Comparison of ENCODE assay signal across 8 mouse cellular contexts in the genomic region with DNA sequence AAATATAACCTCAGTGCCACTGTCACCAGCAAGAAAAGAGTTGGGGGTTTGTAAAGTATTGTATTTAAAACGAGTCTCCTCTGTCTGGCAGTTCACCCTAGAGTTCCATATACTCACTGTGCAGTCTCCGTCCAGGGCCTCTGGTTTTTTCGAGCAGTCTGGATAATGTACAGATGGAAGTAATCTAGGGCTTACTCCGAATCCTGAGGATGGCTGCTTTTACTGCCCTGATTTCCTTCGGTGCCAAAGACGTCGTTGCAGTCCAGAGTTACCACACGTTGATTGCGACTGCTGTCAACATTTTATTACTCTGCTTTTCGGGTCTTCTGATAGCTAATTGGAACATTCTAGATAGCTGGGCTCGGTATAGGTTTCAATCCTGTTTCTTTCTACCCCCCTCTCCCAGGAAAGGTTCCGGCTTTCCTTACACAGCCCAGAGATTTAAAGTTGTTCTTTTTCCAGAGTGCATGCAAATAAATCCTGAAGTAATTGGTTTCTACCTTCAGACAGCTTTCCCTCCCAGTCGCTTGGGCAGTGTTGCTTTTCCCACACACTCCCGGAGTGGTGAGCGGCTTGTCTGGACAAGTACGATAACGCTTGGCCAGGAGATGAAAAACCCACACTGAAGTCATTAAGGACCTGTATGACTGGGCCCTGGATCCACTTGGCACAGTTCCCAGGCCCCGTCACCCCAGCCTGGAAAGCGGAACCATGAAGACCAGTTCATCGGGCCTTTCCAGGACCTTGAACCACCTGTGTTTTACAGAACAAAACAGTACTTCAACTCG.
DNase-seq lines count a peak whose midpoint lies in the region; ATAC-seq lines count a peak whose summit lies in the region.

No protein-coding gene starts in this region.

- 59% methylated on average over 21 of the region's 21 CpGs for WGBS in embryonic facial prominence, embryonic 10.5 days

- peaks cover 33% of the 10 kb centered on the region for H3K27me3 ChIP-seq in embryonic facial prominence, embryonic 10.5 days (replicated peaks; ENCODE audit: low read depth, poor library complexity, severe bottlenecking)

- H3K4me1 ChIP-seq in embryonic facial prominence, embryonic 10.5 days = peaks cover 53% of the 10 kb centered on the region

- no peaks in the 10 kb centered on the region for H3K9me3 ChIP-seq in embryonic facial prominence, embryonic 10.5 days

- no peak overlapping the region for H3K4me3 ChIP-seq in embryonic facial prominence, embryonic 10.5 days

- no peaks in the 10 kb centered on the region for H3K36me3 ChIP-seq in embryonic facial prominence, embryonic 10.5 days (replicated peaks)

- DNase-seq in embryonic facial prominence, embryonic 10.5 days (ENCODE audit: low spot score) = peak; percentile 28
- peak; percentile 19 for DNase-seq in gastrocnemius, postnatal 25 days
- peak; percentile 56 for DNase-seq in kidney, adult 18-20 months
- peak; percentile 16 for DNase-seq in lung, postnatal 25 days (ENCODE audit: low spot score)
- DNase-seq in natural killer cell, adult 2 months (ENCODE audit: low spot score in 2 of 2) = no peak
- DNase-seq in B cell, adult 2 months = no peak

- ATAC-seq in megakaryocyte-erythroid progenitor cell, adult 5-6 weeks (replicated peaks; ENCODE audit: low FRiP score, low TSS enrichment, poor library complexity, severe bottlenecking) = no peak
- no peak for ATAC-seq in granulocyte monocyte progenitor cell, adult 5-6 weeks (replicated peaks; ENCODE audit: poor library complexity, severe bottlenecking)

- peak overlapping the region; percentile 51 for H3K27ac ChIP-seq in embryonic facial prominence, embryonic 10.5 days (replicated peaks)

Comparison
In these comparisons a context has a peak if more than half of its experiments do, and no peak if none do; other contexts are left out.
1. DNase-seq: peak in embryonic facial prominence, embryonic 10.5 days (single experiment), gastrocnemius, postnatal 25 days (single experiment), kidney, adult 18-20 months (single experiment) and lung, postnatal 25 days (single experiment); none in natural killer cell, adult 2 months (0 of 2) and B cell, adult 2 months (0 of 2).